Mouse (Mus musculus): ENCODE results near the gene Serpina3a.

DNA sequence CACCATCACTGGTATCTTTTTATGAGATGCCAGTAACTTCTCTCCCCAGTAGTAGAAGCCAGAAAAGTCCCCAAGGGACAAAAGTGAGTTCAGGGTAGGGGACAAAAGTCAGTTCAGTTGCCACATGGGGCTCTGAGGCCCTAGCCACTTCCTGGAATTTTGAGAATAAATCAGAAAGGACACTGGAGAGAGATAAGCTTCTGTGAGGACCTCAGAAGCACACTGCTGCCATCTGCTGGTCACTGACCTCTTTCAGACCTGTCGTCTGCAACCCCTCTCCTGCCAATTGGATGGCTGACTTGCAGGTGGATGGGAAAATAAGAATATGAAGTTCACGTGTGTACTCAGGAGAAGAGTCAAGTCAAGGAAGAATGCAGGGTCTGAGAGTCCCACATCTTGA is 42.9 kb upstream of the Serpina3a start:
- TF ChIP-seq CTCF (IDR thresholded peaks at IDR 0.05): peak; percentile 93
- no peak for TF ChIP-seq POLR2A (IDR thresholded peaks at IDR 0.05; ENCODE audit: insufficient read depth, low read depth, low read length)

Data from heart, adult 2 months (tissue).